Mouse (Mus musculus) gastrocnemius, postnatal 36 days (tissue): ENCODE results near the gene Lsm2. TPM values are rescaled to one million over a fixed set of nuclear protein-coding genes. Genes with fewer than 3 reads are reported as not detected.
"Not testable (repeated sequence)": the region's sequence is repeated elsewhere in the genome, so short reads cannot be mapped to it uniquely, and the experiment has no call there.

ENCODE experiments used
- DNase-seq, 2 experiments: peaks; one replicate each; pipeline ENCODE4 v3.0.0; 2022
- intact Hi-C: fragments of 180-260 bp; cut with DNase I; formaldehyde crosslinking; loops from one replicate; pipeline ENCODE4 v1.15.1; 2025
- long read RNA-seq, 2 experiments: library from polyadenylated mRNA; stranded (forward); transcript quantifications; one replicate each; pipeline ENCODE4 v2.0.0; 2021
- total RNA-seq, 2 experiments: library from RNA; stranded (reverse); gene quantifications; 2 replicates each; pipeline ENCODE4 v1.2.3; 2021

Gene Lsm2
- 10 to 100 TPM; 13.1 to 15.3 TPM for total RNA-seq
- long read RNA-seq, experiment 1, transcript Lsm2-202 (5 exons, 840 nt): major isoform, 23 of 26 reads
- long read RNA-seq, experiment 1, partial matches to known transcripts: 0 of 26 reads
- long read RNA-seq, experiment 1, other reads (novel, unspliced or antisense): 2 of 26 reads
- long read RNA-seq, experiment 2, transcript Lsm2-202 (5 exons, 840 nt): major isoform, 26 of 30 reads
- long read RNA-seq, experiment 2, partial matches to known transcripts: 0 of 30 reads
- long read RNA-seq, experiment 2, other reads (novel, unspliced or antisense): 4 of 30 reads

DNA sequence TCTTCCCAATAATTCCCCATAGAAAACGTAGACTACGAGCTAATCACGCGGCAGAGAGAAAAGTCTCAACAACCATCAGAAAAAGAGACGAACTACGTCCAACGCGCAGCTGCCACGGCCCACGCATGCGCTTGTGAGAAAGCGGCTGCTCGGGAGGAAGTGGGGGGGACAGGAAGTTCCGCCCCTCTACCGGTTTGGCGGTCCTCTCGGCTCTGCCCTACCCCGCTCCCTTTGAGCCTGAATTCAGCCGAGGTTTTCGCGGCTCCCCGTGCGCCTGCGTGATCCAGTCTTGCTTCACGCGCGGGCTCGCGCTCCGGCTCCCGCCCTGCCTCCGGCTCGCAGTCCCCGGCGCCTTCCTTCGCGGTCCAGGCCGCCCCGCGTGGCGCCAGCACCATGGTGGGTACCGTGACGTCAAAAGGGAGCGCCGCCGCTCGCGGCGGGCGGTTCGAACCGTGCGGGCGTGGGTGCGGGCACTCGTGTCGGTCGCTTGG is at the start of gene Lsm2:
Gene Lsm2, plus strand, starts transcription at position 173 of the 491 bp plus-strand sequence.
- intact Hi-C loops: loop anchor here (2.0 to 10.0 kb wide), 3 partner anchors 29 to 125 kb away; partner anchors contain the start of gene Neu1
- DNase-seq: peak; percentile 87 to 90

- DNase-seq: no peak
- intact Hi-C loops: loop anchor here (10.0 kb wide), 1 partner anchor 53 kb away; the partner anchor contains the start of gene Lsm2
Measured at GRCm38 (mm10) chr17:34932287-34932686, 49.4 kb upstream of the Lsm2 start.

DNA sequence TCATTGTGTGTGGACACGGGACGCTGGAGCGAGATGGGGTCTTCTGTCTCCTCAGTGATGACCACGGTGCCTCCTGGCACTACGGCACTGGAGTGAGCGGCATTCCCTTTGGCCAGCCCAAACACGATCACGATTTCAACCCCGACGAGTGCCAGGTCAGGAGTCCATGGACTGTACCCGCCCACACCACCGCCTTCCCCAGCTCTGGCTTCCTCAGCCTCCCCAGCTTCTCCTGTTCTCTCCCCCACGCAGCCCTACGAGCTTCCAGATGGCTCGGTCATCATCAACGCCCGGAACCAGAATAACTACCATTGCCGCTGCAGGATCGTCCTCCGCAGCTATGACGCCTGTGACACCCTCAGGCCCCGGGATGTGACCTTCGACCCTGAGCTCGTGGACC is 47.6 kb upstream of the Lsm2 start:
- DNase-seq: no peak
- intact Hi-C loops: loop anchor here (10.0 kb wide), 1 partner anchor 51 kb away; the partner anchor contains the start of gene Lsm2

DNA sequence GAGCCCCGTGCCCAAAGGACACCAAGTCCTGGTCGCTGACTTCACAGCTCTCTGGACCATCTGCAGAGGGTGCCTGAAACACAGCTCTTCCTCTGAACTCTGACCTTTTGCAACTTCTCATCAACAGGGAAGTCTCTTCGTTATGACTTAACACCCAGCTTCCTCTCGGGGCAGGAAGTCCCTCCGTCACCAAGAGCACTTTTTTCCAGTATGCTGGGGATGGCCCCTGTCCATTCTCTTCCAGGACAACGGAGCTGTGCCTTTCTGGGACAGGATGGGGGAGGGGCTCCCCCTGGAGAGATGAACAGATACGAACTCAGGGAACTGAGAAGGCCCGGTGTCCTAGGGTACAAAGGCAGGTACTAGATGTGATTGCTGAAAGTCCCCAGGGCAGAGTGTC is 46.8 kb upstream of the Lsm2 start:
- intact Hi-C loops: loop anchor here (10.0 kb wide), 1 partner anchor 50 kb away; the partner anchor contains the start of gene Lsm2
- DNase-seq: no peak

DNA sequence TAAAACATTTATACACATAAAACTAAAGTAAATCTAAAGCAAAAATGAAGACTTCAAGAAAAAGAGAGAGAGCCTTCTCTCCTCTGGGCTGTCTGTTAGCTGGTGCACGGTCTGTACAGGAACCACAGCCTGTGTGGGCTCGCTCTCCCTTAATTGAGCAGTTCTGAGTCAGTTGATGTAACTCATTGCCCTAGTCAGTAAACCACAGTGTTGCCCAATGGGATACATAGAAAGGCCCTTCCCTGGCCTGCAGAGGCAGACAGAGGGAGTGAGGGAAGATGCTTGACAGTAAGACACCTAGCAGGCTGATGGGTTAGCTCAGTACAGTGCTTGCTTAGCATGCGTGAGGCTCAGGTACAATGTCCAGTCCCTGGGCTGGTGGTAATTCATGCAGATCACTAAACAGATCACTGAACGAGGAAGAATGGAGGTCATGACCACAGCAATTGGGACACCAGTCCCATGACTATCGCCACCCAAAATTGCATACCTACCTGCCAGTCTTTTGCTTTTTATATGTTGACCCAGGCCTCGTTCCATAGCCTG is 43.6 kb upstream of the Lsm2 start:
- intact Hi-C loops: loop anchor here (10.0 kb wide), 1 partner anchor 47 kb away; the partner anchor contains the start of gene Lsm2
- no peak for DNase-seq

DNA sequence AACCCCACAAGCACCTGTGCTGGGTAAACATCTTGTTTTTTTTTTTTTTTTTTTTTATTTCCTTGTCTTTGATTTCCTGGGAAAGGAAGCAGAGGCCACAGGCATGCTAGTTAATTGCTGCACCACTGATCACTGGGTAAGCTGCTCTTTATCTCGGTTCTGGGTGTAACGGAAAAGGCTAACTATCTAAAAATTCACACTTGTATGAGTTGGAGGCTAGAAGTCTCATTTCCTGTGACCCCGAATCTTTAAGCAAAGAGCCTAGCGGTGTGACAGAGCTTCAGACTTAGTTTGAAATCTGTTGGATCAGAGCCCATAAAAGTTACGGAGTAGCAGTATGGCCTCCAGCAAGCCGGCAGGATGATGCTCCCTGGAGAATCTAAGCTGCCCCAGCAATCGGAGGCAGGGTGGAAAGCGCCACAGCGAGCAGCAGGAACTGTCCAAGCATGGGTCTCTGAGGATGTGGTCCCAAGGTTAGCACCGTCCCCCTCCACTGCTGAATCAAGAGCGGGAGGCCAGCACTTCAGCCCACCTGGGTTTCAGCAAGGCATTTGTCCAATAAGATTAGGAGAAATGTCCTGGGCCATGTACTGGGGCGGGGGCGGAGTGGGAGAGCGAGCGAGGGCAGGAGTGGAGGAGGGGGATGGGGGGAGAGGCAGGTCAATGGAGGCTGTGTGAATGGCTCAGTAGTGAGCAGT is 40.2 kb upstream of the Lsm2 start:
- intact Hi-C loops: no loop called here
- no peak for DNase-seq

- DNase-seq: no peak
- intact Hi-C loops: no loop called here
Measured at GRCm38 (mm10) chr17:34943128-34943815, 38.4 kb upstream of the Lsm2 start.

GRCm38 (mm10) chr17:34944362-34944761 is 37.3 kb upstream of the Lsm2 start:
- DNase-seq: no peak
- intact Hi-C loops: no loop called here

- intact Hi-C loops: no loop called here
- DNase-seq: no peak
Measured at GRCm38 (mm10) chr17:34946486-34947140, 35.0 kb upstream of the Lsm2 start.

DNA sequence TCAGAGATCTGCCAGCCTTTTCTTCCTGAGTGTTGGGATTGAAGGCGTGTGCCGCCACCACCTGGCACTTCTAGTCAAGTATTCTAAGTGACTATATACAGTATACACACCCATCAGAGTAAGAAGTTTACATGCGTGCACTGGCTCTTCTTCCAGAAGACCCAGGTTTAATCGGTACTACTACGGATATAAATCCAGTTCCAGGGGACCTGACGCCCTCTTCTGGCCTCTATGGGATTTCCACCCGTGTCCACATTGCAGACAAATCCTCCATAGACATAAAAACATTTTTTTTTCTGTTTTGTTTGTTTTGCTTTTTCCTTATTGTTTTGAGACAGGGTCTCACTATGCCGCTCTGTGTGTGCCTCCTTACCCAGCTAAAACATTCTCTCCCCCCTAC is 34.1 kb upstream of the Lsm2 start:
- no peak for DNase-seq
- intact Hi-C loops: no loop called here

GRCm38 (mm10) chr17:34948721-34949552 is 32.7 kb upstream of the Lsm2 start:
- DNase-seq, intact Hi-C loops: not testable (repeated sequence)

GRCm38 (mm10) chr17:34949553-34949969 is 32.1 kb upstream of the Lsm2 start:
- DNase-seq: no peak

DNA sequence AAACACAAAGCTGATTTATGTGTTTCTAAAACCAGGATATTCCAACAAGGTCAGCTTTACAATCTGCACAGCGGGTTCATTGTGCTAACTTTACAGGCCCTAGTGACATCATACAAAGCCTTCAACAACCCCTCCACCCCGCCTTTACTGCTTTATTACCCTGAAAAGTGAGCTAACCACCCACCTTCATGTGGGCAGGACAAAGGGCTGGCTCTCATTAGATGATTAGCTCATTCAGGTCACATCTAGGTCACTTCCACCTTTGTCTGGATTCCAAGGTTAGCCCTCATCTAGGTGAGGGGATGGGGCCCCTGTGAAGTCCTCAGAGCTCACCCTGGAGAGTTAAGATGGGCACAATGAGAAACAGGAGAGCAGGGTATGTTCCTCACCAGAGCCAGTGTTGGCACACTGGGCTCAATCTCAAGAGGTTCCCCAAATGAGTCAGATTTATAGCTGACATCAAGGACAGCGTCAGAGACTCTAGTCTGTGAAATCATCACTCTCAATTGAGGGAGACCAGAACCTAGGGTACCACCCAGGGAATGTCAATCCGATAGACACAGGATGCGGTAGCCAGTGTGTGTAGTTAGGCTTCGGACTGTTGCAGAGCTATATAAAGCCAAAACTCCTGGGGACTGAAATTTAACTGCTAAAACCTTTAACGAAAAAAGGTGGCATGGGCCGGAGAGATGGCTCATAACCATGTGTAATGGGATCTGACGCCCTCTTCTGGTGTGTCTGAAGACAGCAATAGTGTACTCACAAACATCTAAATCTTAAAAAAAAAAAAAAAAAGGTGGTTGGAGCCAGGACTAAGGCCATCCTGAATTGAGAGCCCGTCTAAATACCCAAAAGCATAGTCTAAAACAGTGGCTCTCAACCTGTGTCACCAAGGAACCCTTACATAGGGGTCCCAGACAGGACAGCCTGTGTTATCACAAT is 30.9 kb upstream of the Lsm2 start:
- intact Hi-C loops: no loop called here
- DNase-seq: no peak

More at GRCm38 (mm10) chr17:34949553-34949969, 32.1 kb upstream of the Lsm2 start:
- intact Hi-C loops: no loop called here

DNA sequence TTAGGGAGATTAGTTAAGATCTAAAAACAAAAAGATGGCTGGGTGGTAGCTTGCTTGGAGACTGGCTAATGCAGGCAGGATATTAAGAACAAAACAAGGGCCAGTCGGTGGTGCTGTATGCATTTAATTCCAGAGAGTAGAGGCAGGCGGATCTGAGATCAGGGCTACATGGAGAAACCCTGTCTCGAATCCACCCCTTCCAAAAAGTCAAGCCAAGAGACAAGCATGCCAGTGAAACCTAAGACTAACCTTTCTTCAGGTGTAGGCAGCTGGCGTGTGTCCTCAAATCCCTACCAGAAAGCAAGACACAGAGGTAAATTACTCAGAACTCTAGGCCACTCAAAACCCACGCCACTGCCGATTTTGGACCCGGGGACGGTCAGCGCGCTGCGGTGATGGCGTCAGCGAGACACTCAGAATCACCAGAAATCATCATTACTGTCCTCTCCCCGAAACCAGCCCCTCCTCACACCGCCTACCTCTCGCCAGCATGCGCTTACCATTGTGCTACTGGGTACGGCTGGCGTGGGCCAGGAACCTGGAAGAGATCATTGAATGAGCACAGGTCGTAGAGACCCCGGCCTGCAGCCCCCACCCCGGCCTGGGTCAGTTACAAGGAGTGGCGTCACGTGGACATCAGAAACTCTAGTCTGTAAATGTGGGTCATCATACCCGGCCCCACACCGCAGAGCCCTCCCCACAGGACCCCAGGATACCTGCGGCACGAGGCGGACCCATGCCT is 29.9 kb upstream of the Lsm2 start:
- intact Hi-C loops: loop anchor here (2.0 kb wide), 1 partner anchor 29 kb away; the partner anchor contains the start of gene Lsm2
- DNase-seq: no peak

GRCm38 (mm10) chr17:34952378-34953040 is 29.2 kb upstream of the Lsm2 start:
- DNase-seq: peak; percentile 70 to 75
- intact Hi-C loops: loop anchor here (2.0 kb wide), 1 partner anchor 28 kb away; the partner anchor contains the start of gene Lsm2

DNA sequence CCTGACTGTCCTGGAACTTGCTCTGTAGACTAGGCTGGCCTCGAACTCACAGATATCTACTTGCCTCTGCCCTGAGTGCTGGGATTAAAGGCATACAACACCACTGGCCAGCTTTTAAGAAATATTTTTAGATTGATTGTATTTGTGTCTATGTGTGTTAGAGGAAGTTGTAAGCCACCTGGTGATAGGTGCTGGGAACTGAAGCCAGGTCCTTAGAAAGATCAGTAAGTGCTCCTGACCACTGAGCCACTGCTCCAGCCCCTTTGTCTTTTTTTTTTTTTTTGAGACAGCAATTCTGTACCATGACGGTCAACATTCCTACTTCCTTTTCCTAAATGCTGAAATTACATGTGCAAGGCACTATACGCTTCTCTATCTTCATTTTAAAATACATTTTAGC is 28.4 kb upstream of the Lsm2 start:
- intact Hi-C loops: loop anchor here (2.0 kb wide), 1 partner anchor 28 kb away; the partner anchor contains the start of gene Lsm2
- DNase-seq: no peak
